Mouse (Mus musculus): ENCODE results near the gene Mxra8. TPM values are rescaled to one million over a fixed set of nuclear protein-coding genes. Genes with fewer than 3 reads are reported as not detected.

The Mxra8 gene
- polyA plus RNA-seq, 1 experiment from 2014 or later, result 69.6 TPM

GRCm38 (mm10) chr4:155812665-155813181 lies 26.8 kb upstream of the Mxra8 start:
- Histone ChIP-seq H3K27ac (peak overlapping the region; percentile 96), H3K4me3 (peak overlapping the region; percentile 100), H3K27me3 (no peaks in the 10 kb centered on the region), H3K9me3 (no peaks in the 10 kb centered on the region), H3K36me3 (peaks cover 72% of the 10 kb centered on the region), H3K4me1 (peaks cover 22% of the 10 kb centered on the region), H3K9ac (peak overlapping the region; percentile 100), H3K4me2 (peak overlapping the region; percentile 82)
- ATAC-seq (ENCODE audit: insufficient number of reproducible peaks, insufficient read depth, low FRiP score, low TSS enrichment, low read depth), result peak; percentile 12
- under 1% methylated on average over 49 of the region's 49 CpGs for WGBS

- peaks cover 14% of the 10 kb centered on the region for H3K4me1 ChIP-seq
- ATAC-seq (ENCODE audit: insufficient number of reproducible peaks, insufficient read depth, low FRiP score, low TSS enrichment, low read depth), result no peak
- H3K27me3 ChIP-seq, result no peaks in the 10 kb centered on the region
- H3K4me2 ChIP-seq, result no peak overlapping the region
- no peak overlapping the region for H3K4me3 ChIP-seq
- H3K9ac ChIP-seq, result no peak overlapping the region
- peaks cover 85% of the 10 kb centered on the region for H3K36me3 ChIP-seq
- H3K27ac ChIP-seq, result no peak overlapping the region
- 89% methylated on average over 4 of the region's 4 CpGs for WGBS
- no peaks in the 10 kb centered on the region for H3K9me3 ChIP-seq
Measured at GRCm38 (mm10) chr4:155817533-155817932, 21.9 kb upstream of the Mxra8 start.

- no peak for ATAC-seq (ENCODE audit: insufficient number of reproducible peaks, insufficient read depth, low FRiP score, low TSS enrichment, low read depth)
- Histone ChIP-seq H3K4me2 (no peak overlapping the region), H3K4me3 (no peak overlapping the region)
Measured at GRCm38 (mm10) chr4:155821025-155821424, 18.5 kb upstream of the Mxra8 start.

GRCm38 (mm10) chr4:155823443-155823842 lies 16.0 kb upstream of the Mxra8 start:
- H3K9me3 ChIP-seq, result no peaks in the 10 kb centered on the region
- no peaks in the 10 kb centered on the region for H3K27me3 ChIP-seq
- H3K4me2 ChIP-seq, result no peak overlapping the region
- WGBS, result 95% methylated on average over 16 of the region's 16 CpGs
- no peak overlapping the region for H3K27ac ChIP-seq
- H3K9ac ChIP-seq, result no peak overlapping the region
- no peaks in the 10 kb centered on the region for H3K4me1 ChIP-seq
- 0 out of 2 replicates have a peak, but pooled peaks have one; percentile 26 for ATAC-seq (ENCODE audit: insufficient number of reproducible peaks, insufficient read depth, low FRiP score, low TSS enrichment, low read depth)
- peaks cover 87% of the 10 kb centered on the region for H3K36me3 ChIP-seq
- H3K4me3 ChIP-seq, result no peak overlapping the region

More at GRCm38 (mm10) chr4:155821025-155821424, 18.5 kb upstream of the Mxra8 start:
- 79% methylated on average over 7 of the region's 7 CpGs for WGBS
- no peaks in the 10 kb centered on the region for H3K9me3 ChIP-seq
- no peak overlapping the region for H3K27ac ChIP-seq
- peaks cover 94% of the 10 kb centered on the region for H3K36me3 ChIP-seq
- no peak overlapping the region for H3K9ac ChIP-seq
- 0 out of 2 replicates have a peak, but pooled peaks cover 2% of the 10 kb centered on the region for H3K4me1 ChIP-seq
- H3K27me3 ChIP-seq, result no peaks in the 10 kb centered on the region

GRCm38 (mm10) chr4:155829866-155830265 lies 9.6 kb upstream of the Mxra8 start:
- Histone ChIP-seq H3K27ac (no peak overlapping the region), H3K27me3 (no peaks in the 10 kb centered on the region), H3K36me3 (peaks cover 34% of the 10 kb centered on the region), H3K9ac (no peak overlapping the region), H3K4me2 (no peak overlapping the region), H3K4me3 (no peak overlapping the region), H3K4me1 (peaks cover 25% of the 10 kb centered on the region), H3K9me3 (no peaks in the 10 kb centered on the region)
- no peak for ATAC-seq (ENCODE audit: insufficient number of reproducible peaks, insufficient read depth, low FRiP score, low TSS enrichment, low read depth)
- 91% methylated on average over 4 of the region's 4 CpGs for WGBS

DNA sequence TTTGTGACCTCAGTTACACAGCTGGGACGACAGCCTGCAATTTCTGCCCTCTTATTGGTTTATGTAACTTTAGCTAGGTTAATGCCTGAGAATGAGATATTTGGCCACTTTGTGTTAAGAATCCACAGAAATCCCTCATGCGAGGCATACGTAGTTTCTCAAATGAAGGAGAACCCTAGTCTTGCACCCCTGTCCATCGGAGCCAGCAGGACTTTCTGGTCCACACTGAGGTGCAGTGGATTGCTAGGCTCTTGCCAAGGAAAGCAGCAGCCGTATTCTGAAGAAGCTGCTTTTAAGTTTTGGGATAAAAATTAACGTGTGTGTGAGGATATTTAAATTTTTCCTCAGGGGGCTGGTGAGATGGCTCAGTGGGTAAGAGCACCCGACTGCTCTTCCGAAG lies 8.9 kb upstream of the Mxra8 start:
- Histone ChIP-seq H3K4me3 (peak overlapping the region; percentile 76), H3K9ac (peak overlapping the region; percentile 85; the same call in 1 of the 2 replicates), H3K4me2 (peak overlapping the region; percentile 89), H3K36me3 (peaks cover 27% of the 10 kb centered on the region), H3K27me3 (no peaks in the 10 kb centered on the region), H3K4me1 (peaks cover 25% of the 10 kb centered on the region), H3K27ac (peak overlapping the region; percentile 13; the same call in 1 of the 2 replicates), H3K9me3 (no peaks in the 10 kb centered on the region)
- 57% methylated on average over 8 of the region's 8 CpGs for WGBS
- no peak for ATAC-seq (ENCODE audit: insufficient number of reproducible peaks, insufficient read depth, low FRiP score, low TSS enrichment, low read depth)

DNA sequence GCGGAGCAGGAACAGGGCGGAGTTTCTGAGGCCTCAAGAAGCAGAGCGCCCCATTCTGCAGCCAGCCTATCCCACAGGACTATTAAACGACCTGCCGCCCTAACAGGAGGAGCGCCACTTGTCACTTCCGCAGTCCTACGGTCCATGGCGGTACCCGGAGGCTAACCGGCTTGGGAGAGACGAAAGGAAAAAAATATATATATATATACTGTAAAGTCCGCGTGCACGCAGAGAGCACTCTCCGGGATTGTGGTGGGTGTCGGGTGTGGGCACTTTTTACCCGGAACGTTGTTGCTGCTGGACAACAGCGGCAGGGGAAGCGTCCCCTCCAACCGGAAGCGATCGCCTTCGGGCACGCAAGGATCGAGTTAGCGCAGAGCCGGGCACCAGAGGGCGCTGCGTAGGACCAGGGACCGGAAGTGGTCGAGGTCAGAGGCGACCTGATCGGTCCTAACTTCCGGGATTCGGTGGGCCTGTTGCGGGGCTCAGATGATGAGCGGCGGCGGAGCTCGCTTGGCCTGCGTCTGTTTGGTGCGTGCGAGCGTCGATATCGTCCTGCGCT lies 8.2 kb upstream of the Mxra8 start, which contains the start of gene Aurkaip1:
Aurkaip1 (plus strand) TSS at position 68 of the 562 bp plus-strand sequence.
- Histone ChIP-seq H3K27ac (peak within 1 kb of the TSS; percentile 87), H3K9ac (peak within 1 kb of the TSS; percentile 85), H3K4me2 (peak within 1 kb of the TSS; percentile 89), H3K4me3 (peak within 1 kb of the TSS; percentile 76), H3K36me3 (peaks cover 23% of the 10 kb centered on the region), H3K27me3 (no peaks in the 10 kb centered on the region), H3K9me3 (no peaks in the 10 kb centered on the region), H3K4me1 (peaks cover 25% of the 10 kb centered on the region)
- under 1% methylated on average over 49 of the region's 49 CpGs for WGBS
- ATAC-seq (ENCODE audit: insufficient number of reproducible peaks, insufficient read depth, low FRiP score, low TSS enrichment, low read depth), result peak; percentile 85

DNA sequence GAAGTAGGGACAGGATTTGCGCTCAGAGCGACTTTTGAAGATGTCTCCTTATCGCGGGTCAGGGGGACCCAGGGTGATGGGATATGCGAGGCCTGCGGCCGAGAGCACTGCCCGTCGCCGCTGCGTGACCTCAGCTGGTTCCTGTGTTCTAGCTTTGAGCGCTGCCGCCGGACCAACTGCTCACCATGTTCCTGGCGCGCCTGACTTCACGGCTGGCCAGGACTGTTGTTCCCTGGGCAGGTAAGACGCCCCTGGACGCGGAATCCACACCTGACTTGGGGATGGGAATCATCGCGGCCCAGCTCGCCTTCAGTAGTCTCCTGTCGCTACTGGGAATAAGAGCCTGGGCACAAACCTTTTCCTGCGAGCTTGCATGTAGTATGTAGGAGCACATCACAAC lies 7.6 kb upstream of the Mxra8 start:
- Histone ChIP-seq H3K4me3 (peak overlapping the region; percentile 76), H3K27me3 (no peaks in the 10 kb centered on the region), H3K36me3 (peaks cover 21% of the 10 kb centered on the region), H3K9me3 (no peaks in the 10 kb centered on the region), H3K4me2 (peak overlapping the region; percentile 89), H3K9ac (peak overlapping the region; percentile 85), H3K4me1 (peaks cover 25% of the 10 kb centered on the region), H3K27ac (peak overlapping the region; percentile 87)
- no peak for ATAC-seq (ENCODE audit: insufficient number of reproducible peaks, insufficient read depth, low FRiP score, low TSS enrichment, low read depth)
- WGBS, result under 1% methylated on average over 25 of the region's 25 CpGs

GRCm38 (mm10) chr4:155832321-155832720 lies 7.2 kb upstream of the Mxra8 start:
- no peaks in the 10 kb centered on the region for H3K27me3 ChIP-seq
- H3K36me3 ChIP-seq, result peaks cover 17% of the 10 kb centered on the region
- H3K4me1 ChIP-seq, result peaks cover 25% of the 10 kb centered on the region
- WGBS, result 58% methylated on average over 10 of the region's 10 CpGs
- H3K9ac ChIP-seq, result peak overlapping the region; percentile 85
- H3K4me3 ChIP-seq, result peak overlapping the region; percentile 76
- peak overlapping the region; percentile 89 for H3K4me2 ChIP-seq
- ATAC-seq (ENCODE audit: insufficient number of reproducible peaks, insufficient read depth, low FRiP score, low TSS enrichment, low read depth), result no peak
- peak overlapping the region; percentile 87 for H3K27ac ChIP-seq
- H3K9me3 ChIP-seq, result no peaks in the 10 kb centered on the region

GRCm38 (mm10) chr4:155833234-155833633 lies 6.2 kb upstream of the Mxra8 start:
- ATAC-seq (ENCODE audit: insufficient number of reproducible peaks, insufficient read depth, low FRiP score, low TSS enrichment, low read depth), result no peak
- Histone ChIP-seq H3K9ac (no peak overlapping the region), H3K4me1 (peaks cover 30% of the 10 kb centered on the region), H3K27ac (no peak overlapping the region; the same call in 1 of the 2 replicates), H3K4me2 (no peak overlapping the region; the same call in 1 of the 2 replicates), H3K27me3 (no peaks in the 10 kb centered on the region), H3K36me3 (peaks cover 9% of the 10 kb centered on the region; the same call in 1 of the 2 replicates), H3K9me3 (no peaks in the 10 kb centered on the region), H3K4me3 (no peak overlapping the region)
- 87% methylated on average over 4 of the region's 4 CpGs for WGBS

DNA sequence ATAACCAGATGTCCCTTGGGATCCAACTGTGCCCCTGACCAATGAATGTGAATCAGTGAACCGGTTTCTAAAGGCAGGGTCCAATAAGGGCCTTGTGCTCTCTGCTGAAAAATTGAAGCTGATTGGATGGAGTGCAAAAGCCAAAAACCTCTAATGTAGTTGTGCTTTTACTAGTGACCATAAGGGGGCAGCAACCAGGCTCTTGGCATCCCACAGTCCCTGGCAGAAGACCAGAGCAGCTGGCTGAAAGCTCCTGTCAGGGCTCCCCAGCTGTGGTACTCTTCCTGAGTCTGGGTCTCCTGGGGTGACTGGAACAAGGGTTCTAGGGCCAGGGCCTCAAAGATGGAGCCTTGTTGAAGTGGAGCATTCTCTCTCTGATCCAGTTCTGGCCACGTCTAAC lies 5.6 kb upstream of the Mxra8 start:
- Histone ChIP-seq H3K27me3 (no peaks in the 10 kb centered on the region), H3K9me3 (no peaks in the 10 kb centered on the region), H3K36me3 (peaks cover 9% of the 10 kb centered on the region; the same call in 1 of the 2 replicates), H3K4me1 (peaks cover 34% of the 10 kb centered on the region), H3K4me2 (peak overlapping the region; percentile 20; the same call in 1 of the 2 replicates), H3K27ac (peak overlapping the region; percentile 60), H3K9ac (no peak overlapping the region), H3K4me3 (no peak overlapping the region)
- ATAC-seq (ENCODE audit: insufficient number of reproducible peaks, insufficient read depth, low FRiP score, low TSS enrichment, low read depth), result no peak
- WGBS, result 39% methylated on average over 2 of the region's 2 CpGs
